Mouse (Mus musculus): ENCODE measurements around the gene Krtap5-2. TPM values are rescaled to one million over a fixed set of nuclear protein-coding genes. Genes with fewer than 3 reads are reported as not detected.

Gene Krtap5-2
- not detected in 2 replicates for polyA plus RNA-seq (2012; ENCODE audit: low replicate concordance)

DNA sequence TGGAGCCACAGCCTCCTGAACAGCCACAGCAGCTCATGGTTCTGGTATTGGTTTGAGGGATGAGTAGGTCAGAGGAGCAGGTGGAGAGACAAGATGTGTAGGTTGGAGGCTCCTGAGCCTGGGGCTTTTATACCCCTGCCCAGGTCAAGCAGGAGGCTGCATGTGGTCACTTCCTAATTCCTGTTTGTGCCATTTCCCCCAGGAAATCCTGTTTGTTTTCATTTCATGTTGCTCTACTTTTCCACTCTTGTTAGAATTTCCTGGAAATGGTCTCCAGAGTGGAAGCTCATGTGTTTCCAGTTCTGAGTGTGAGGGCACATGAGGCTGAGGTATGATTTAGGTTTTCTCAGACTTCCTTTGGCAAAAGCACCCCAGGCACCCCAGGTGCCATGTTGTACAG, at the start of gene Krtap5-2:
TSS of gene Krtap5-2 (minus strand) at position 101 of the 400 bp plus-strand sequence.

DNA sequence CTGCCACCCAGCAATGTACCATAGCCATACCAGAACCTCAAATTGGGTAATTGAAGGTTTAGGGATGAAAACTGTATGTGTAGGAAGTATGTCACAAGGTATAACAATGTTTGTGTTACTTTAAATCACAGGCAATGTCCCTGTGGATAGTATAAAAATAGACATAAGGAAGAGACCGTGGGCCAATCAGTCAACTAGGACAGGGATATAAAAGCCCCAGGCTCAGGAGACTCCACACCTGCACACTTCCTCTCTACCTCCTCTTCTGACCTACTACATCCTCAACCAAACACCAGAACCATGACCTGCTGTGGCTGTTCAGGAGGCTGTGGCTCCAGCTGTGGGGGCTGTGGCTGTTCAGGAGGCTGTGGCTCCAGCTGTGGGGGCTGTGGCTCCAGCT, 35.8 kb upstream of the Krtap5-2 start, which contains the start of gene Gm7579:
TSS of gene Gm7579 (plus strand) at position 301 of the 400 bp plus-strand sequence.

DNA sequence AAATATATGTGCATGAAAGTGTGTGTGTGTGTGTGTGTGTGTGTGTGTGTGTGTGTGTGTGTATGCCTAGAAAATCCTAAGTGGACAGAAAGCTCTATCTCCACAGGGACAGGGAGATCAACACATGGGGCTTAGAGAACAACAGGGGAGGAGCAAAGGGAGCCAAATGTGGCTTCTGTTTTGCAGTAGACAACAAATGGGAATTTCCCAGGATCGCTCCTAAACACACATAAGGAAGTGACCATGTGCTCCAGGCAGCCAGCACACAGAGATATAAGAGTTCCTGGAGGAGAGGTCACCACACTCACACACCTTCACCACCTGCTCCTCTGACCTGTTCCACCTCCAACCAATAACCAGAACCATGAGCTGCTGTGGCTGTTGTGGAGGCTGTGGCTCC, 25.3 kb upstream of the Krtap5-2 start, which contains the start of gene Krtap5-3:
TSS of gene Krtap5-3 (plus strand) at position 301 of the 400 bp plus-strand sequence.

DNA sequence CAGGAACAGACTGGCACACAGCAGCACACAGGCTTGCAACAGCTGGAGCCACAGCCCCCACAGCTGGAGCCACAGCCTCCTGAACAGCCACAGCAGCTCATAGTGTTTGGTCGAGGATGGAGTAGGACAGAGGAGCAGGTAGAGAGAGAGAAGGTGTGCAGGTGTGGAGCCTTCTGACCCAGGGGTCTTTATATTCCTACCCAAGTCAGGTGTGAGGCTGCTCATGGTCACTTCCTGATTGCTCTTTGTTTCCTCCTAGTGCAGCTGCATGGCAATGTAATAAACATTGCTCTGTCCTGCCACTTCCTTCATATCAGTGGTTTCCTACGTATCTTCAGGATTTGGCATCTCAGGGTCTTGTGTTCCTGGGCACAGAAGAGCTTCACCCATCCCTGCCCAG, 14.5 kb upstream of the Krtap5-2 start, which contains the start of gene Gm10153:
TSS of gene Gm10153 (minus strand) at position 101 of the 400 bp plus-strand sequence.

DNA sequence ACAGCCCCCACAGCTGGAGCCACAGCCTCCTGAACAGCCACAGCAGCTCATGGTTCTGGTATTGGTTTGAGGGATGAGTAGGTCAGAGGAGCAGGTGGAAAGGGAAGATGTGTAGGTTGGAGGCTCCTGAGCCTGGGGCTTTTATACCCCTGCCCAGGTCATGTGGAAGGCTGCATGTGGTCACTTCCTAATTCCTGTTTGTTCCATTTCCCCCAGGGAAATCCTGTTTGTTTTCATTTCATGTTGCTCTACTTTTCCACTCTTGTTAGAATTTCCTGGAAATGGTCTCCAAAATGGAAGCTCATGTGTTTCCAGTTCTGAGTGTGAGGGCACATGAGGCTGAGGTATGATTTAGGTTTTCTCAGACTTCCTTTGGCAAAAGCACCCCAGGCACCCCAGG, 10.2 kb downstream of the Krtap5-2 start, which contains the start of gene Gm4553:
TSS of gene Gm4553 (minus strand) at position 101 of the 400 bp plus-strand sequence.

DNA sequence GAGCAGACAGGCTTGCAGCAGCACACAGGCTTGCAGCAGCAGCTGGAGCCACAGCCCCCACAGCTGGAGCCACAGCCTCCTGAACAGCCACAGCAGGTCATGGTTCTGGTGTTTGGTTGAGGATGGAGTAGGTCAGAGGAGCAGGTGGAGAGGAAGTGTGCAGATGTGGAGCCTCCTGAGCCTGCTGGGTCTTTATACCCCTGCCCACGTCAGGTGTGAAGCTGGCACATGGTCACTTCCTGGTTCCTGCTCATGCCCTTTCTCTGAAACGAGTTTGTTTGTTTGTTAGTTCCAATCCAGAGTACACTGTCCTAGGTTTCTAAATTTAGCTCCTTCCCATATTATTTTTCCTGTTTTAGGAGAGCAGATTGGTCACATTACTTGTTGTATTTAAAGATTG, 18.8 kb downstream of the Krtap5-2 start, which contains the start of gene Gm29735:
TSS of gene Gm29735 (minus strand) at position 101 of the 400 bp plus-strand sequence.

DNA sequence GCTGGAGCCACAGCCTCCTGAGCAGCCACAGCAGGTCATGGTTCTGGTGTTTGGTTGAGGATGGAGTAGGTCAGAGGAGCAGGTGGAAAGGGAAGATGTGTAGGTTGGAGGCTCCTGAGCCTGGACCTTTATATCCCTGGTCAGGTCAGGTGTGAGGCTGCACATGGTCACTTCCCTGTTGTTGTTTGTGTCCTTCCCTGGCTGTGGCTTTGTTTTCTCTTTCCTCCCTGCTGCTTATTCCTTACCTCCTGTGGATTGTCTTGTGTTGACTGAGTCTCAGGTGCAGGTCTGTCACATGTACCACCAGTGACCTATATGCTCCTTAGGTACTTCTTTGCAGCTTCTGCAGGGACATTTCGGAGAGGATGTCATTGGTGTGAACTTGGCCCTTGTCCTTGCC, 31.3 kb downstream of the Krtap5-2 start, which contains the start of gene Gm45337:
TSS of gene Gm45337 (minus strand) at position 101 of the 400 bp plus-strand sequence.

DNA sequence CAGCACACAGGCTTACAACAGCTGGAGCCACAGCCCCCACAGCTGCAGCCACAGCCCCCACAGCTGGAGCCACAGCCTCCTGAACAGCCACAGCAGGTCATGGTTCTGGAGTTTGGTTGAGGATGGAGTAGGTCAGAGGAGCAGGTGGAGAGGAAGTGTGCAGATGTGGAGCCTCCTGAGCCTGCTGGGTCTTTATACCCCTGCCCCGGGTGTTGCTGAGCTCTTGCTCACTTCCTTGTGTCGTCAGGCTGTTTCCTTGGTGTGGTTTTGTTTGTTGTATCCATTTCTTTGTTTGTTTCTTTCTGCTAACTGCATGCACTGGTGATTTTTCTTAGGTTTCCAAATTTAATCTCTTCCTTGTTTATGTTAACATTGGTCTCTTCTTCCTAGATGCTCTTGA, 39.9 kb downstream of the Krtap5-2 start, which contains the start of gene Gm39115:
TSS of gene Gm39115 (minus strand) at position 101 of the 400 bp plus-strand sequence.

Other genes starting within 250 kb of the Krtap5-2 start
- gene Brsk2, start 226.3 kb downstream of the Krtap5-2 start, polyA plus RNA-seq (2012; ENCODE audit: low replicate concordance): 0.05 and 0.15 TPM in 2 replicates
- gene Mob2, start 114.9 kb downstream of the Krtap5-2 start, polyA plus RNA-seq (2012; ENCODE audit: low replicate concordance): 11.6 and 41.1 TPM in 2 replicates
- gene Dusp8, start 80.2 kb downstream of the Krtap5-2 start, polyA plus RNA-seq (2012; ENCODE audit: low replicate concordance): 0.27 and 1.8 TPM in 2 replicates
- not detected in 2 replicates for gene Gm45618, start 55.3 kb downstream of the Krtap5-2 start, polyA plus RNA-seq (2012; ENCODE audit: low replicate concordance)
- gene Gm39115, start 40.0 kb downstream of the Krtap5-2 start, polyA plus RNA-seq (2012; ENCODE audit: low replicate concordance): not detected in 2 replicates
- not detected in 2 replicates for gene Gm45337, start 31.4 kb downstream of the Krtap5-2 start, polyA plus RNA-seq (2012; ENCODE audit: low replicate concordance)
- not detected in 2 replicates for gene Gm29735, start 18.9 kb downstream of the Krtap5-2 start, polyA plus RNA-seq (2012; ENCODE audit: low replicate concordance)
- gene Gm4553, start 10.3 kb downstream of the Krtap5-2 start, polyA plus RNA-seq (2012; ENCODE audit: low replicate concordance): not detected in 2 replicates
- gene Gm10153, start 14.4 kb upstream of the Krtap5-2 start, polyA plus RNA-seq (2012; ENCODE audit: low replicate concordance): not detected in 2 replicates
- not detected in 2 replicates for gene Krtap5-3, start 25.4 kb upstream of the Krtap5-2 start, polyA plus RNA-seq (2012; ENCODE audit: low replicate concordance)
- gene Gm7579, start 35.9 kb upstream of the Krtap5-2 start, polyA plus RNA-seq (2012; ENCODE audit: low replicate concordance): not detected in 2 replicates
- not detected in 2 replicates for gene Krtap5-5, start 54.0 kb upstream of the Krtap5-2 start, polyA plus RNA-seq (2012; ENCODE audit: low replicate concordance)
- gene Gm40460, start 65.1 kb upstream of the Krtap5-2 start, polyA plus RNA-seq (2012; ENCODE audit: low replicate concordance): not detected in 2 replicates
- gene Gm2431, start 82.3 kb upstream of the Krtap5-2 start, polyA plus RNA-seq (2012; ENCODE audit: low replicate concordance): not detected in 2 replicates
- gene Gm4559, start 98.4 kb upstream of the Krtap5-2 start, polyA plus RNA-seq (2012; ENCODE audit: low replicate concordance): not detected in 2 replicates
- not detected in 2 replicates for gene Krtap5-1, start 121.1 kb upstream of the Krtap5-2 start, polyA plus RNA-seq (2012; ENCODE audit: low replicate concordance)
- gene Krtap5-4, start 127.5 kb upstream of the Krtap5-2 start, polyA plus RNA-seq (2012; ENCODE audit: low replicate concordance): not detected in 2 replicates
- gene Ifitm10, start 197.7 kb upstream of the Krtap5-2 start, polyA plus RNA-seq (2012; ENCODE audit: low replicate concordance): 41.9 and 231 TPM in 2 replicates
- gene Gm49369, start 206.7 kb upstream of the Krtap5-2 start, polyA plus RNA-seq (2012; ENCODE audit: low replicate concordance): 54.8 and 139 TPM in 2 replicates
- gene Ctsd, start 212.0 kb upstream of the Krtap5-2 start, polyA plus RNA-seq (2012; ENCODE audit: low replicate concordance): 105 and 131 TPM in 2 replicates

Measured in hematopoietic multipotent progenitor cell, adult 10-12 weeks (in vitro differentiated cells).